Mouse (Mus musculus): ENCODE data around the gene Crp. TPM values are rescaled to one million over a fixed set of nuclear protein-coding genes. Genes with fewer than 3 reads are reported as not detected.

The Crp gene
- polyA plus RNA-seq, 1 experiment from 2014 or later, result 0.69 TPM

GRCm38 (mm10) chr1:172706243-172706642 lies 8.4 kb downstream of the Crp start:
- H3K9me3 ChIP-seq (ENCODE audit: low read length), result no peaks in the 10 kb centered on the region
- no peak overlapping the region for H3K9ac ChIP-seq (replicated peaks; ENCODE audit: low read length)
- H3K4me1 ChIP-seq (ENCODE audit: insufficient read depth, low read length), result no peaks in the 10 kb centered on the region
- H3K4me2 ChIP-seq (replicated peaks; ENCODE audit: low read depth, low read length), result no peak overlapping the region
- H3K27me3 ChIP-seq (ENCODE audit: insufficient read depth, low read length), result no peaks in the 10 kb centered on the region
- no peaks in the 10 kb centered on the region for H3K36me3 ChIP-seq (ENCODE audit: insufficient read depth, low read length)
- no peak overlapping the region for H3K4me3 ChIP-seq (ENCODE audit: low read length)
- H3K27ac ChIP-seq (ENCODE audit: low read length), result no peak overlapping the region
- 64% methylated on average over 4 of the region's 4 CpGs for WGBS
- no peak for ATAC-seq (ENCODE audit: low FRiP score, low TSS enrichment)

DNA sequence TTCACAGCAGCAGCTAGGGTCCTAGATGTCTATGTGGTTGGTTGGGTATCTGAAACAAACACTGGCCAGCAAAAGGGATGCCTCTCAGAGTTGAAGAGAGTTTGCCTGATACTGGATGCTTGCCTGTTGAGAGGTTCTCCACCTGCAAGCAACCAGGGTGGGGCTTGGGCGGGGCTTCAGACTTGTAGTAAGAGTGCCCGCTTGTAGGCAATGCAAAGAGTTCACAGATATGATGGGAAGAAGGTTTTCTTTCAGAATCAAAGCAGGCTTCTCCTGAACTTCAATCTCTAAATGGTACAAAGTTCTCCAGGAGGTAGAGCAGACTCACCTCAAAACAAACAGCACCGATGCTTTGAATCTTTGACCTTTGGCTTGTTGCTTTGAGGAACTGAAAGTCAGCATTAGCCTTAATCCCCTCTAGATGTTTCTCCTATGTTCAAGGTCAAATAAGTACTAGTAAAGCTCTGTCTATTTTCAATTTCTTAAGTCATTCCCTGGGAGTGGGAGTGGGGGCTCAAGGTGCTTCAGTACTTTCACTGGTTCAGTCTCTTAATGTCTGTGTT lies 12.0 kb downstream of the Crp start:
- Histone ChIP-seq H3K4me2 (replicated peaks; ENCODE audit: low read depth, low read length) (no peak overlapping the region), H3K9me3 (ENCODE audit: low read length) (no peaks in the 10 kb centered on the region), H3K36me3 (ENCODE audit: insufficient read depth, low read length) (no peaks in the 10 kb centered on the region), H3K4me1 (ENCODE audit: insufficient read depth, low read length) (peaks cover 9% of the 10 kb centered on the region; the same call in 1 of the 2 replicates), H3K27ac (ENCODE audit: low read length) (no peak overlapping the region), H3K4me3 (ENCODE audit: low read length) (no peak overlapping the region), H3K9ac (replicated peaks; ENCODE audit: low read length) (no peak overlapping the region), H3K27me3 (ENCODE audit: insufficient read depth, low read length) (no peaks in the 10 kb centered on the region)
- ATAC-seq (ENCODE audit: low FRiP score, low TSS enrichment), result no peak
- 93% methylated on average over 3 of the region's 3 CpGs for WGBS

- no peak overlapping the region for H3K9ac ChIP-seq (replicated peaks; ENCODE audit: low read length)
- no peaks in the 10 kb centered on the region for H3K27me3 ChIP-seq (ENCODE audit: insufficient read depth, low read length)
- no peak overlapping the region for H3K4me2 ChIP-seq (replicated peaks; ENCODE audit: low read depth, low read length)
- H3K9me3 ChIP-seq (ENCODE audit: low read length), result no peaks in the 10 kb centered on the region
- H3K36me3 ChIP-seq (ENCODE audit: insufficient read depth, low read length), result no peaks in the 10 kb centered on the region
- no peak overlapping the region for H3K27ac ChIP-seq (ENCODE audit: low read length)
- no peak for ATAC-seq (ENCODE audit: low FRiP score, low TSS enrichment)
- peaks cover 9% of the 10 kb centered on the region; the same call in 1 of the 2 replicates for H3K4me1 ChIP-seq (ENCODE audit: insufficient read depth, low read length)
- no peak overlapping the region for H3K4me3 ChIP-seq (ENCODE audit: low read length)
- WGBS, result 61% methylated on average over 2 of the region's 2 CpGs
These were observed 13.5 kb downstream of the Crp start for GRCm38 (mm10) chr1:172711396-172711795.

GRCm38 (mm10) chr1:172711962-172712361 lies 14.1 kb downstream of the Crp start:
- 65% methylated on average over 4 of the region's 4 CpGs for WGBS
- Histone ChIP-seq H3K4me1 (ENCODE audit: insufficient read depth, low read length) (peaks cover 9% of the 10 kb centered on the region; the same call in 1 of the 2 replicates), H3K27ac (ENCODE audit: low read length) (peak overlapping the region; percentile 53), H3K4me2 (replicated peaks; ENCODE audit: low read depth, low read length) (no peak overlapping the region), H3K9ac (replicated peaks; ENCODE audit: low read length) (no peak overlapping the region), H3K9me3 (ENCODE audit: low read length) (no peaks in the 10 kb centered on the region), H3K27me3 (ENCODE audit: insufficient read depth, low read length) (no peaks in the 10 kb centered on the region), H3K36me3 (ENCODE audit: insufficient read depth, low read length) (no peaks in the 10 kb centered on the region), H3K4me3 (ENCODE audit: low read length) (no peak overlapping the region)
- ATAC-seq (ENCODE audit: low FRiP score, low TSS enrichment), result no peak

GRCm38 (mm10) chr1:172751241-172751640 lies 53.4 kb downstream of the Crp start:
- no peaks in the 10 kb centered on the region for H3K9me3 ChIP-seq (ENCODE audit: low read length)
- no peak overlapping the region for H3K4me3 ChIP-seq (ENCODE audit: low read length)
- WGBS, result 60% methylated on average over 3 of the region's 3 CpGs
- no peak overlapping the region for H3K9ac ChIP-seq (replicated peaks; ENCODE audit: low read length)
- no peaks in the 10 kb centered on the region for H3K4me1 ChIP-seq (ENCODE audit: insufficient read depth, low read length)
- no peaks in the 10 kb centered on the region for H3K27me3 ChIP-seq (ENCODE audit: insufficient read depth, low read length)
- no peak overlapping the region for H3K27ac ChIP-seq (ENCODE audit: low read length)
- no peaks in the 10 kb centered on the region for H3K36me3 ChIP-seq (ENCODE audit: insufficient read depth, low read length)
- no peak overlapping the region for H3K4me2 ChIP-seq (replicated peaks; ENCODE audit: low read depth, low read length)
- no peak for ATAC-seq (ENCODE audit: low FRiP score, low TSS enrichment)

GRCm38 (mm10) chr1:172755151-172755550 lies 57.3 kb downstream of the Crp start:
- H3K4me1 ChIP-seq (ENCODE audit: insufficient read depth, low read length), result no peaks in the 10 kb centered on the region

GRCm38 (mm10) chr1:172759525-172759924 lies 61.7 kb downstream of the Crp start:
- Histone ChIP-seq H3K4me3 (ENCODE audit: low read length) (no peak overlapping the region), H3K9ac (replicated peaks; ENCODE audit: low read length) (no peak overlapping the region), H3K9me3 (ENCODE audit: low read length) (no peaks in the 10 kb centered on the region), H3K27ac (ENCODE audit: low read length) (no peak overlapping the region), H3K4me2 (replicated peaks; ENCODE audit: low read depth, low read length) (no peak overlapping the region), H3K36me3 (ENCODE audit: insufficient read depth, low read length) (no peaks in the 10 kb centered on the region), H3K27me3 (ENCODE audit: insufficient read depth, low read length) (no peaks in the 10 kb centered on the region), H3K4me1 (ENCODE audit: insufficient read depth, low read length) (no peaks in the 10 kb centered on the region)
- ATAC-seq (ENCODE audit: low FRiP score, low TSS enrichment), result no peak
- 94% methylated on average over 1 of the region's 1 CpGs for WGBS

More at GRCm38 (mm10) chr1:172755151-172755550, 57.3 kb downstream of the Crp start:
- no peak overlapping the region for H3K27ac ChIP-seq (ENCODE audit: low read length)
- no peak overlapping the region for H3K4me2 ChIP-seq (replicated peaks; ENCODE audit: low read depth, low read length)
- H3K36me3 ChIP-seq (ENCODE audit: insufficient read depth, low read length), result no peaks in the 10 kb centered on the region
- no peak for ATAC-seq (ENCODE audit: low FRiP score, low TSS enrichment)
- H3K4me3 ChIP-seq (ENCODE audit: low read length), result no peak overlapping the region
- no peaks in the 10 kb centered on the region for H3K9me3 ChIP-seq (ENCODE audit: low read length)
- H3K9ac ChIP-seq (replicated peaks; ENCODE audit: low read length), result no peak overlapping the region
- WGBS, result 75% methylated on average over 7 of the region's 7 CpGs
- H3K27me3 ChIP-seq (ENCODE audit: insufficient read depth, low read length), result no peaks in the 10 kb centered on the region

- WGBS, result 84% methylated on average over 5 of the region's 5 CpGs
- no peak for ATAC-seq (ENCODE audit: low FRiP score, low TSS enrichment)
- no peak overlapping the region for H3K4me3 ChIP-seq (ENCODE audit: low read length)
- no peaks in the 10 kb centered on the region for H3K27me3 ChIP-seq (ENCODE audit: insufficient read depth, low read length)
- no peak overlapping the region for H3K4me2 ChIP-seq (replicated peaks; ENCODE audit: low read depth, low read length)
- no peaks in the 10 kb centered on the region for H3K36me3 ChIP-seq (ENCODE audit: insufficient read depth, low read length)
- no peak overlapping the region for H3K27ac ChIP-seq (ENCODE audit: low read length)
- no peaks in the 10 kb centered on the region for H3K4me1 ChIP-seq (ENCODE audit: insufficient read depth, low read length)
- H3K9ac ChIP-seq (replicated peaks; ENCODE audit: low read length), result no peak overlapping the region
- no peaks in the 10 kb centered on the region for H3K9me3 ChIP-seq (ENCODE audit: low read length)
These were observed 81.3 kb downstream of the Crp start for GRCm38 (mm10) chr1:172779195-172779594.

GRCm38 (mm10) chr1:172785322-172785721 lies 87.5 kb downstream of the Crp start:
- Histone ChIP-seq H3K27me3 (ENCODE audit: insufficient read depth, low read length) (no peaks in the 10 kb centered on the region), H3K27ac (ENCODE audit: low read length) (no peak overlapping the region), H3K9me3 (ENCODE audit: low read length) (no peaks in the 10 kb centered on the region), H3K4me2 (replicated peaks; ENCODE audit: low read depth, low read length) (no peak overlapping the region), H3K9ac (replicated peaks; ENCODE audit: low read length) (no peak overlapping the region), H3K36me3 (ENCODE audit: insufficient read depth, low read length) (no peaks in the 10 kb centered on the region), H3K4me1 (ENCODE audit: insufficient read depth, low read length) (no peaks in the 10 kb centered on the region), H3K4me3 (ENCODE audit: low read length) (no peak overlapping the region)
- ATAC-seq (ENCODE audit: low FRiP score, low TSS enrichment), result no peak
- WGBS, result 88% methylated on average over 2 of the region's 2 CpGs

DNA sequence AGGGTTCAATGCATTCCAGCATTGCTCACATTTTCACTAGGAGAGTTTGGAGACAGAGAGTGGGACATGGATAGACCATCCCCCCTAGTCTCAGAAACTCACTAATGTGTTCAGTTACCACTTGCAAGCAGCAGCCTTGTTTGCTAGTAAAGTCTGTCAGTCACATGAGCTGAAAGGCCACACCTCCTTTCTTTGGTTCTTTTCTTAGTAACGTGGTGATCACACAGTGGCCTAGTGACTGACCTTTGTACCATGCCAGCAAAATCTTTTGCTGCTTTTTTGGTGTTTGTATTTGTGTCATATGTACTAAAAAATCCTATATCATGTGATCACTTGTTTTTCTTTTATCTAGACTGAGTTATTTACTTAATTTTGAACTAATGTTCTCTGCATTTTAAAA lies 88.0 kb downstream of the Crp start:
- no peak overlapping the region for H3K4me2 ChIP-seq (replicated peaks; ENCODE audit: low read depth, low read length)
- H3K27ac ChIP-seq (ENCODE audit: low read length), result no peak overlapping the region
- H3K27me3 ChIP-seq (ENCODE audit: insufficient read depth, low read length), result no peaks in the 10 kb centered on the region
- H3K9me3 ChIP-seq (ENCODE audit: low read length), result no peaks in the 10 kb centered on the region
- ATAC-seq (ENCODE audit: low FRiP score, low TSS enrichment), result no peak
- H3K36me3 ChIP-seq (ENCODE audit: insufficient read depth, low read length), result no peaks in the 10 kb centered on the region
- no peak overlapping the region for H3K9ac ChIP-seq (replicated peaks; ENCODE audit: low read length)
- no peak overlapping the region for H3K4me3 ChIP-seq (ENCODE audit: low read length)
- no peaks in the 10 kb centered on the region for H3K4me1 ChIP-seq (ENCODE audit: insufficient read depth, low read length)
- 0% methylated on average over 1 of the region's 1 CpGs for WGBS
